Mouse (Mus musculus) bone marrow macrophage, adult 2 months (primary cell): ENCODE measurements at regions not wholly inside any gene's neighbourhood (a gene's known extent, or its start where the extent isn't known, plus 50 kb on each side); places are given as distances from the start of the nearest gene placed in this dataset.

Experiments used
- H3K27ac ChIP-seq: 2 replicates; pipeline ENCODE4 v1.5.1; 2012; ENCODE audit warnings: low read depth, low read length; ENCODE audit not compliant: insufficient read depth
- H3K4me1 ChIP-seq: 2 replicates; pipeline ENCODE4 v1.6.1; 2012; ENCODE audit warnings: low read length; ENCODE audit not compliant: control insufficient read depth, insufficient read depth
- H3K4me3 ChIP-seq: 2 replicates; pipeline ENCODE4 v1.5.1; 2012; ENCODE audit warnings: mild to moderate bottlenecking, low read length, moderate library complexity; ENCODE audit not compliant: insufficient read depth
- CTCF ChIP-seq: IDR thresholded peaks from 2 replicates; pipeline ENCODE4 v1.5.1; 2012; ENCODE audit warnings: low read depth, mild to moderate bottlenecking, low read length, moderate library complexity
- POLR2A ChIP-seq: IDR thresholded peaks from 2 replicates; pipeline ENCODE4 v1.6.1; 2012; ENCODE audit warnings: mild to moderate bottlenecking, low read depth, low read length, borderline replicate concordance

GRCm38 (mm10) chr7:117139245-117139970, 241.4 kb upstream of the Xylt1 start:
- Histone ChIP-seq H3K4me1 (no peaks in the 10 kb centered on the region), H3K4me3 (no peak overlapping the region), H3K27ac (no peak overlapping the region)
- TF ChIP-seq POLR2A (no peak), CTCF (no peak)

GRCm38 (mm10) chr7:117139971-117140247, 240.9 kb upstream of the Xylt1 start:
- no peak overlapping the region for H3K27ac ChIP-seq
- no peak overlapping the region for H3K4me3 ChIP-seq
- TF ChIP-seq POLR2A = no peak
- TF ChIP-seq CTCF = no peak
- H3K4me1 ChIP-seq = no peaks in the 10 kb centered on the region

GRCm38 (mm10) chr7:117146809-117147208, 234.0 kb upstream of the Xylt1 start:
- Histone ChIP-seq H3K27ac (no peak overlapping the region), H3K4me1 (no peaks in the 10 kb centered on the region), H3K4me3 (no peak overlapping the region)
- TF ChIP-seq POLR2A (no peak), CTCF (no peak)

GRCm38 (mm10) chr7:117150355-117150754, 230.4 kb upstream of the Xylt1 start:
- H3K4me3 ChIP-seq = no peak overlapping the region

GRCm38 (mm10) chr7:117153826-117154550, 226.8 kb upstream of the Xylt1 start:
- Histone ChIP-seq H3K4me3 (no peak overlapping the region), H3K4me1 (no peaks in the 10 kb centered on the region), H3K27ac (no peak overlapping the region)
- no peak for TF ChIP-seq CTCF
- TF ChIP-seq POLR2A = no peak

More at GRCm38 (mm10) chr7:117150355-117150754, 230.4 kb upstream of the Xylt1 start:
- H3K27ac ChIP-seq = no peak overlapping the region
- TF ChIP-seq CTCF (no peak), POLR2A (no peak)
- H3K4me1 ChIP-seq = no peaks in the 10 kb centered on the region

GRCm38 (mm10) chr7:117161193-117161908, 219.4 kb upstream of the Xylt1 start:
- TF ChIP-seq POLR2A (no peak), CTCF (no peak)
- Histone ChIP-seq H3K4me3 (no peak overlapping the region), H3K27ac (no peak overlapping the region), H3K4me1 (no peaks in the 10 kb centered on the region)

GRCm38 (mm10) chr7:117174811-117175422, 205.9 kb upstream of the Xylt1 start:
- TF ChIP-seq CTCF (no peak), POLR2A (no peak)
- no peaks in the 10 kb centered on the region for H3K4me1 ChIP-seq
- H3K4me3 ChIP-seq = no peak overlapping the region
- no peak overlapping the region for H3K27ac ChIP-seq

- TF ChIP-seq POLR2A (no peak), CTCF (no peak)
- H3K27ac ChIP-seq = no peak overlapping the region
- no peak overlapping the region for H3K4me3 ChIP-seq
- no peaks in the 10 kb centered on the region for H3K4me1 ChIP-seq
These were observed 196.8 kb upstream of the Xylt1 start for GRCm38 (mm10) chr7:117184011-117184410.

- Histone ChIP-seq H3K4me1 (no peaks in the 10 kb centered on the region), H3K27ac (no peak overlapping the region), H3K4me3 (no peak overlapping the region)
- TF ChIP-seq CTCF = no peak
- no peak for TF ChIP-seq POLR2A
These were observed 194.9 kb upstream of the Xylt1 start for GRCm38 (mm10) chr7:117185891-117186290.
